Mouse (Mus musculus): Measurements from ENCODE around the gene Myo1e.

Myo1e gene

DNA sequence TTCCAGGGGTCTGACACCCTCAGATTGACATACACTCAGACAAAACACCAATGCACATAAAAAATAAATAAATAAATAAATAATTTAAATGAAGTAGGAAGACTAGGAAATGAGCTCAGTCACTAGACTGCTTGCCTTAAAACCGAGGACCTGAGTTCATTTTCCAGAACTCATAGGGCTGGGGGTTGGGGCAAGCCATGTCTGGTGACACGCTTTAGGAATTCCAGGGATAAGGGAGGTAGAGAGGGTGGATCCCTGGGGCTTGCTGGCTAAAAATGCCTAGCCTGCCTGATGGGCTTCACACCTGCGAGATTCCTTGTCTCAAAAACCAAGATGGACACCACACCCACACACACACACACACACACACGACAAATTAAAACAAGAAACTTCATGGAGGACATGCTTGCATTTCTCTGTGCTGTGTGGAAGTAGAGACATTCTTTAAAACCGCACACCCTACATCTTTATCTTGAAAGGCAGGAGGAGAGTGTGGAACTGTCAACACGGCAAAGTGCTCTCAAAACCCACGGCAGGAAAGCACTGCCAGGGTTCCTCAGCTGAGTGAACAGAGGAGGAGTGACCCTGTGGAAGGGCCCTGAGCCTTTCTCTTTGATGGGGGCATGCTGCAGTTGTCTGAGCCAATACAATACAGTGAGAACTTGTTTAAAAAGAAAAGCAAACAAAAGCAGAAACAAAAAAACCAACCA is 13.5 kb downstream of the Myo1e start:
- no peak for DNase-seq (ENCODE audit: low read depth in 1 of 2, low spot score in 2 of 2)

DNA sequence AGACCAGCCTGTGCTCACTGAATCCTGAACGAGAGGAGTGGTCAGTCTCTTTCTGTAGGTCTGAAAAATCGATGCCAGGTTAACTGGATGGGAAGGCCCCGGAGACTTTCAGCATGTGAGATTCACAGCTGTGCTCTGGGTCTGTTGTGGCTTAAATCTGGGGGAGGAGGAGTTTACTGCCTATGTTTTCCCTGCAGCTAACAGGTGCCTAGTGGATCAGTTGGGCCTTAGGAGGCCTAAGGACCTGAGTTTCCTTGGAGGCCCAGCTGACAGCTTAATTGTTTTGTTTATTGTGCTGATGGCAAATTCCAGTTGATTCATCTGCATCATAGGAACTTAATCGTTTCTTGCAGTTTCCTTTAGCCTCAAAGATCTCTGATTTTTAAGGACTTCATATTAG is 16.0 kb downstream of the Myo1e start:
- DNase-seq (ENCODE audit: low read depth in 1 of 2, low spot score in 2 of 2) = no peak

DNA sequence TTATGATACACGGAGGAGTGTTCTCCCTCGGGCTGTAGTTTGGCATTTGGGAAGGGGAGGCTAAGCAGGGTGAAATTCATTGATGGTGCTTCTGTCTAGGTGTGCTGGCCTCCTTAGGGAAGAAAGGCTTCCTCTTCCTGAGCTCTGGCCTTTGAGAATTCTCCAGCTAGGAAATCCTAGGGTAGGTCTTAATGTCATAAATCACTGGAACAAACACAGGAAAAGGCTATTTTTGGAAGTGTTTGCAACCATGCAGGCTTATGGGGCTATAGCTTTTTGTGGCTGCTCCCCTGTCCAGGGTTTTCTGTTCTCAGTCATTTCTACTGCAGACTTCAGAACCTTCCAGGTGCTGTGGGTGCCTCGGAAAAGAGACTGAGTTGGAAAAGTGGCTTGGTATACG is 16.9 kb downstream of the Myo1e start:
- no peak for DNase-seq (ENCODE audit: low read depth in 1 of 2, low spot score in 2 of 2)

DNA sequence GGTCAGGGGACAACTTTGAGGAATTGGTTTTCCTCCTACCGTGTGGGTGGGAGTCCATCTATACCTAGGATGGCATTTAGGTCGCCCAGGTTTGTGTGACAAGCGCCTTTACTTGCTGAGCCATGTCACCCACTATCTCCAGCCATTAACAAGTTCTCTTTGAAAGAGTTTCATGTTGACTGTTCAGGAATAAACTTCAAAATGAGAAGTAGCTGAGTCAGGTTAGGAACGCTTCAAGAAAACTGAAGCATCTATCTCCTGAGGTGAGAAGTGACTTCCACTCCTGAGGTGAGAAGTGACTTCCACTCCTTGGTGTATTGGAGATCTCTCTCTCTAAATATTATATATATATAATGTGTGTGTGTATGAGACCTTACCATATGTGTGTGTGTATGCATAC is 19.2 kb downstream of the Myo1e start:
- DNase-seq (ENCODE audit: low read depth in 1 of 2, low spot score in 2 of 2) = no peak

DNA sequence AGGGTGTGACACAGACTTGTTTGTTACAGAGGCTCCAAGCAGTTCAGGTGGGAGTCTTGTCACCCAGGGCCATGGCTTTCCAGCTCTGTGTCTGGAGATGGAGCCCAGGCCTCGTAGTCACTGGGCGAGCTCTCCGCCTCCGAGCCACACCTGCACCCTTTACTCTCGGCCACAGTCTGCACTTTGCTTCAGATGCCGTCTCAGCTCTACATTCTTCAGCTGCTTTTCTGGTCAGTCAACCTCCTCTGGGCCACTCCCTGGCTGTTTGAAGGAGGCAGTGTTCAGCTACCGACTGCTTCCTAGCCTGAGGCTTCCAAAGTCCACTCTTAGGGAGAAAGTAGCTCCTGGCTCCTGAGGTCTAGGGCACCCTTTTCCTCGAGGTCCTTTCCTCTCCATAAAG is 22.7 kb downstream of the Myo1e start:
- DNase-seq (ENCODE audit: low read depth in 1 of 2, low spot score in 2 of 2) = no peak

GRCm38 (mm10) chr9:70232044-70233010 is 25.2 kb downstream of the Myo1e start:
- DNase-seq (ENCODE audit: low read depth in 1 of 2, low spot score in 2 of 2) = no peak

DNA sequence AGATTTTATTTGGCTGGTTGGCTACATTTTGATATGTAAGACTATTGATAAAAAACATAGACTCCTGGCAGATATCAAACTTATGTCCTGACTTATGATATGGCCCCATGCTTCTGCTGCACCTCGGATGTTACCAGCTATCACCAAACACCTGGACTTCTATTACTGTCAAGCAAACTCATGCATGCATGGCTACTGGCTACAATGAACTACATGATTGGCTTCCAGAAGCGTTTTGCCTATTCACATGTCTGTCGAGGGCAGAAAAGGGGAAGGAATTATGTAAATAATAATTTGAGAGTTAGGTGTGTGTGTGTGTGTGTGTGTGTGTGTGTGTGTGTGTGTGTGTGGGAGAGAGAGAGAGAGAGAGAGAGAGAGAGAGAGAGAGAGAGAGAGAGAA is 30.0 kb downstream of the Myo1e start:
- DNase-seq (ENCODE audit: low read depth in 1 of 2, low spot score in 2 of 2) = no peak

DNA sequence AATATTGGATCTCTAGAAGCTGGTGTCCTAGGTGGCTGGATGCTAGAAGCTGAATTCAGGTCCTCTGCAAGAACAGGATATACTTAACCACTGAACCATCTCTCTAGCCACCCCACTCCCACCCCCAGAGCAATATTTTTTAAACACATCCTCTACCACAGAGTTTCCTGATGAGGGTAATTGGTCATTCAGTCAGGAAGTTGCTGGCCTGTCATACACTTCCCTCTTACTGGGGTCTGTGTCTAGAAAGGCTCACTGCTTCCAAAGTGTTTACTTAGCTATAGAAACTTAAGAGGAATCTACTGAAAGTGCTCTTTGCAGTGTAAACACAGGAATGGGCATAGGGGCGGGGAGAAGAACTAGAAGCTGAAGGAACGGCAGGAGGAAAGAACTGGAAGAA is 30.4 kb downstream of the Myo1e start:
- no peak for DNase-seq (ENCODE audit: low read depth in 1 of 2, low spot score in 2 of 2)

DNA sequence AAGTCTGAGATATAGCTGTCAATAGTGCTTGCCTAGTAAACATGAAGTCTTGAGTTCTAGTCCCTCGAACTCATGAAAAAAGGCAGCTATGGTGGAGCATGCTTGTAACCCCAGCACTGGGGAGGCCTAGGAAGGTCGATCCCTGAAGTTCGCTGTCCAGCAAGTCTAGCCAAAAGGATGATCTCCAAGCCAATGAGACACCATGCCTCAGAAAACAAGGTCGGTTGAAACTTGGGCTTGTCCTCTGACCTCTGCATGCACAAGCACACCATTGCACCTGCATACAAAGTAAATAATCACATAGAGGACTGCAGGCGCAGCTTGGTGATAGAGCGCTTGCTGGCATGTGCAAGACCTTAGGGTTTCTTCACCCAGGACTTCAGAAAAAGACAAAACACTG is 31.2 kb downstream of the Myo1e start:
- no peak for DNase-seq (ENCODE audit: low read depth in 1 of 2, low spot score in 2 of 2)

- DNase-seq (ENCODE audit: low read depth in 1 of 2, low spot score in 2 of 2) = no peak
Measured at GRCm38 (mm10) chr9:70239229-70239628, 32.1 kb downstream of the Myo1e start.

- no peak for DNase-seq (ENCODE audit: low read depth in 1 of 2, low spot score in 2 of 2)
Measured at GRCm38 (mm10) chr9:70240703-70241410, 33.7 kb downstream of the Myo1e start.

DNA sequence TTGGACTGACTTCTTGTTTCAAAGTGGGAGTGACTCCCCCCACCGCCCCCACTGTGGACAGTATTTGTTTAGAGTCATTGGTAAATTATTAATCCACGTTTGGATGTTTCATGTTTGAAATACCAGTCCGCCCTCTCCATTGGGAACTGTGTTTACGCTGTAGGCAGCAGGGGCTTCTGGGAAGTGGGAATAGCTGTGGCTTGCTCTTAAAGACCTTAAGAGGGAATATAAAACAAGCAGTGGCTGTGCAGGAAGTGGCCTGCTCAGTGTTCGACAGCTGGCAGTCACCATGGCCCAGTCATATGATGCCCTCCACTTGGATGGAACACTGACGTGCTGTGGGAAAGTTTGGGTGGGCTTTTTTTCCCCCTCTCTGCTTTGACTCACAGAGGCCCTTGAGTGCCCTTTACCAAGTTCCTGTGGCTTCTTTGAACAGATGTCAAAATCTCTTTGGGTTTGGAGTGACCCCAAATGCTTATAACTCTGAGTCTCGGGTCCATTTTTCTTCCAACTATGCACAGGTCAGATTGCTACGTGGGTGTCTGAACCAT is 34.3 kb downstream of the Myo1e start:
- no peak for DNase-seq (ENCODE audit: low read depth in 1 of 2, low spot score in 2 of 2)

DNA sequence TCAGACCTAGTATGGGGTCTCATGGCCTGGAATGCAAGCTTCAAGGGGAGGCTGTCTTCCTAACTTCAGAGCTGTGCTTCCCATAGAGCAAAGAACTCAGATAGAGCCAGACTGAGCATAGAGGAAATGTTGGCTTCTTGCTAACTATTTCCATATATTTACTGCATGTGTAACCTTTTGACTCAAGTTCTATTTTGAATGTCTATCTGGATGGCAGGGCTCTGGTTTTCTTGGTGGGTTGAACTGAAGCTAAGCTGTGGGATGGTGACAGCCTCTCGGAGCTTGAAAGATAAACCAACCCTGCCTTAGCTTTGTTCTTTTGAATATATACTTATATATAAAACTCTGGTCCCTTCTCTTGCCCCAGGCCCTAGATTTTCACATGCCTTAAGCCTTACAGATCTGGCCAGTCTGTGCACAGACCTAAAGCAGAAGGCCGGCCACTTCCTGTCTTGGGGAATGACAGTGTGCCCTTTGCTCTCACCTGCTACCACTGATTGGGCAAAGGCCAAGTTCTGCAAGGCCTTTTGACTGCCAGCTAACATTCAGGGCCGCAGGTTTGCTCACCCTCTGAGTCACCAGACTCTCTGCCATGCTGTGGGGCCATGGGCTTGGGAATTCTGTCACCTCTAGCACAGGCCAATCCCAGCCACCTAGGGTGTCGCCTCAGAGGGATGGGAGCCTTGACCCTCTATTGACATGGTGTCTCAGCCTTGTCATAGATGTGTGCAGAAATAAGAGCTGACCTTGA is 35.1 kb downstream of the Myo1e start:
- DNase-seq (ENCODE audit: low read depth in 1 of 2, low spot score in 2 of 2) = no peak

- no peak for DNase-seq (ENCODE audit: low read depth in 1 of 2, low spot score in 2 of 2)
Measured at GRCm38 (mm10) chr9:70243241-70243640, 36.1 kb downstream of the Myo1e start.

GRCm38 (mm10) chr9:70243708-70244107 is 36.6 kb downstream of the Myo1e start:
- DNase-seq (ENCODE audit: low read depth in 1 of 2, low spot score in 2 of 2) = no peak

- no peak for DNase-seq (ENCODE audit: low read depth in 1 of 2, low spot score in 2 of 2)
Measured at GRCm38 (mm10) chr9:70244115-70244514, 37.0 kb downstream of the Myo1e start.

DNA sequence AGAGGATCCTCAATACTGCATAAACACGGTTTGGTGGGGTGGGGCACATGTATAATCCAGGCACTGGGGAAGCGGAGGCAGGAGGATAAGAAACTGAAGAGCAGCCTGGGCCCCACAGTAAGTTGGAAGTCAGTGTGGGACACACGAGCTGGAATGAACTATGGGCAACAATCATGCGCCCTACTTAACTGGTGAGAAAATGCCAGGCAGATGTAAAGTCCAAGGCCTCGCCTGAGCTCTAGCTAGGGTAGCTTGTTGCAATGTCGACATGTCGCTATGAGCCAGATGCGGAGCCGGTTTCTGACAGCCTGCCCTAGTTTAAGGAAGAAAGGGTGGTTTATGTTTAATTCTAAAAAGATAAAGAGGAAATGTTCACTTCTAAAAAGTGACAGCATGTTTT is 37.9 kb downstream of the Myo1e start:
- no peak for DNase-seq (ENCODE audit: low read depth in 1 of 2, low spot score in 2 of 2)

- DNase-seq (ENCODE audit: low read depth in 1 of 2, low spot score in 2 of 2) = no peak
Measured at GRCm38 (mm10) chr9:70246427-70246826, 39.3 kb downstream of the Myo1e start.

DNA sequence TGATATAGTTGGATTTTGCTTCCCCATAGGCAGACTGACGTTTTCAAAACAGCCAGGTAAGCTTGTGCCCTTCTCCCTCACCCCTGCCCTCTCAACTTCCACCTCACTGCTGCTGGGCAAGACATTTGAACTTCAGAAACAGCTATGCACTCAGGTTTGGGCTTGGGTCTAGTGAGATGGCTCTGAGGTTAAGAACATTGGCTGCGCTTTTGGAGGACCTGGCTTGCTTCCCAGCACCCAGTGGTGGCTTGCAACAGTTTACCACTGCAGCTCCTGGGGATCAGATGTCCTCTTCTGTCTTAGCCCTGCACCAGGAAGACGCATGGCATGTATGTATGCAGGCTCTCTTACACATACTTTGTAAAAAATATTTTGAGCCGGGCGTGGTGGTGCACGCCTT is 40.9 kb downstream of the Myo1e start:
- DNase-seq (ENCODE audit: low read depth in 1 of 2, low spot score in 2 of 2) = no peak

DNA sequence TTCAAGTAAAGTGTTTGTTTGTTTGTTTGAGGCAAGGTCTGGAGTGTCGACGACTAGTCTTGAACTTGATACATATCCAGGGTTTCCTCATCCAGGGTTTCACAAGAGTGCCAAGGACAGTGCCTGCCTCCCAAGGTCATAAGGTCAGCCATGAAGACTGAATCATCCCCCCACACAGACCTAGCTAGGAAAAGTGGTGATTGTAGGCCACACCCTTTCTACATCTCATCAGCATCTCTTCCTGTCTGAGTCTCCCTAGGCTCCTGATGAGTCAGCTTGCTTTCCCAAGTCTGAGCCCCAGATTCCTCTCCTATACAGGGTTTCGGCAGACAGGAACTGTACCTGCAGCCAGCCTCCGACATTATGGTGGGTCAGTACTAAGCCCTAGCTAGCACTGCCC is 41.7 kb downstream of the Myo1e start:
- no peak for DNase-seq (ENCODE audit: low read depth in 1 of 2, low spot score in 2 of 2)

Measured in monocyte, adult 2 months (primary cell).